Comparison of ENCODE assay signal across 14 mouse cellular contexts in the genomic region with DNA sequence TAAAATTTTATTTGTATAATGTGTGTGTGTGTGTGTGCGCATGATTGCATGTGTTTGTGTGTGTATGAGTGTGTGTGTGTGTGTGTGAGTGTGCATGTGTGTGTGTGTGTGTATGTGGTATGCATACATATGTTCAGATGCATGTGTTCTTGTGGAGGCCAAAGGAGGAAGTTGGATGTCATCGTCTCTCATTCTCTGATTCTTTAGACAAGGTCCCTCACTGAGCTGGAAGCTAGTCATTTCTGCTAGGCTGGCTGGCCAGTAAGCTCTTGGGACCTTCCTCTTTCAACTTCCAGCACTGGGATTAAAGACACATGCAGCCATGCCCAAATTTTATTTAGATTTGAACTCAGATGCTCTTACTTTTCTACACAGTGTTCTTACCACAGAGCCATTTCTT. TPM values are rescaled to one million over a fixed set of nuclear protein-coding genes. Genes with fewer than 3 reads are reported as not detected.
"Had no signal": no experiment of that assay in that cellular context is flagged by ENCODE, and none has a peak within 500 bp of the region (broad histone marks: within the 10 kb centered on the region; RNA-seq: fewer than 3 reads in every experiment).

No protein-coding gene starts in this region.

- DNase-seq: liver, postnatal 0 days; lung, adult 2 months; lung, postnatal 14 days; lung, postnatal 36 days; right cerebral cortex, postnatal 14 days; thymus, adult 2 months; thymus, postnatal 25 days; thymus, postnatal 4 days had no signal

- ATAC-seq: lung, postnatal 0 days; midbrain, embryonic 13.5 days; midbrain, embryonic 15.5 days had no signal

RNA-seq across cellular contexts. Expression of gene Trim69, which starts 28.4 kb away (rescaled TPM):
- total RNA-seq: midbrain, postnatal 0 days; monocyte, adult 5-6 weeks; neutrophil, adult 5-6 weeks had no signal

RNA-seq across cellular contexts. Expression of gene Patl2, which starts 53.9 kb away (rescaled TPM):
- total RNA-seq: monocyte, adult 5-6 weeks; neutrophil, adult 5-6 weeks had no signal

RNA-seq across cellular contexts. Expression of gene Terb2, which starts 54.0 kb away (rescaled TPM):
- total RNA-seq: midbrain, postnatal 0 days; neutrophil, adult 5-6 weeks had no signal
